Mouse (Mus musculus) liver, embryonic 15.5 days (tissue): ENCODE data around the gene Plxnd1. TPM values are rescaled to one million over a fixed set of nuclear protein-coding genes. Genes with fewer than 3 reads are reported as not detected.

Experiments used
- polyA plus RNA-seq: library from polyadenylated mRNA; unstranded; fragments of >200 nt; fragmentation: Nextera tagmentation; extraction: Ambion mirVana; gene quantifications from 2 replicates; pipeline ENCODE4 v1.2.1, GENCODE M21; 2015

The Plxnd1 gene
- polyA plus RNA-seq, 1 experiment from 2014 or later: 8.1 TPM

Other genes starting within 250 kb of the Plxnd1 start
- gene Tmem40, start 232.6 kb downstream of the Plxnd1 start, polyA plus RNA-seq: 24.7 and 29.2 TPM in 2 replicates
- 2.9 and 3.0 TPM in 2 replicates for gene Cand2, start 220.5 kb downstream of the Plxnd1 start, polyA plus RNA-seq
- gene Rpl32, start 186.3 kb downstream of the Plxnd1 start, polyA plus RNA-seq: 836 and 1,114 TPM in 2 replicates
- 0.06 and 0.15 TPM in 2 replicates for gene Efcab12, start 156.6 kb downstream of the Plxnd1 start, polyA plus RNA-seq
- gene Mbd4, start 141.6 kb downstream of the Plxnd1 start, polyA plus RNA-seq: 8.0 and 8.8 TPM in 2 replicates
- 2.2 and 2.6 TPM in 2 replicates for gene Ift122, start 141.5 kb downstream of the Plxnd1 start, polyA plus RNA-seq
- not detected in 2 replicates for gene Rho, start 63.3 kb downstream of the Plxnd1 start, polyA plus RNA-seq
- gene H1foo, start 50.1 kb downstream of the Plxnd1 start, polyA plus RNA-seq: not detected in 2 replicates
- gene Tmcc1, start 198.5 kb upstream of the Plxnd1 start, polyA plus RNA-seq: 3.2 and 3.5 TPM in 2 replicates
- gene Washc2, start 213.0 kb upstream of the Plxnd1 start, polyA plus RNA-seq: 12.5 and 13.7 TPM in 2 replicates